Mouse (Mus musculus): ENCODE data around the gene Gabbr1. TPM values are rescaled to one million over a fixed set of nuclear protein-coding genes. Genes with fewer than 3 reads are reported as not detected.

Gene Gabbr1
- 6.1 TPM for polyA plus RNA-seq (2012; fragmentation: generic; extraction: Trizol)
- long read RNA-seq, experiment 1, partial matches to known transcripts = 0 of 2 reads
- long read RNA-seq, experiment 1, other reads (novel, unspliced or antisense) = 2 of 2 reads
- long read RNA-seq, experiment 2, partial matches to known transcripts = 2 of 3 reads
- long read RNA-seq, experiment 2, other reads (novel, unspliced or antisense) = 1 of 3 reads

DNA sequence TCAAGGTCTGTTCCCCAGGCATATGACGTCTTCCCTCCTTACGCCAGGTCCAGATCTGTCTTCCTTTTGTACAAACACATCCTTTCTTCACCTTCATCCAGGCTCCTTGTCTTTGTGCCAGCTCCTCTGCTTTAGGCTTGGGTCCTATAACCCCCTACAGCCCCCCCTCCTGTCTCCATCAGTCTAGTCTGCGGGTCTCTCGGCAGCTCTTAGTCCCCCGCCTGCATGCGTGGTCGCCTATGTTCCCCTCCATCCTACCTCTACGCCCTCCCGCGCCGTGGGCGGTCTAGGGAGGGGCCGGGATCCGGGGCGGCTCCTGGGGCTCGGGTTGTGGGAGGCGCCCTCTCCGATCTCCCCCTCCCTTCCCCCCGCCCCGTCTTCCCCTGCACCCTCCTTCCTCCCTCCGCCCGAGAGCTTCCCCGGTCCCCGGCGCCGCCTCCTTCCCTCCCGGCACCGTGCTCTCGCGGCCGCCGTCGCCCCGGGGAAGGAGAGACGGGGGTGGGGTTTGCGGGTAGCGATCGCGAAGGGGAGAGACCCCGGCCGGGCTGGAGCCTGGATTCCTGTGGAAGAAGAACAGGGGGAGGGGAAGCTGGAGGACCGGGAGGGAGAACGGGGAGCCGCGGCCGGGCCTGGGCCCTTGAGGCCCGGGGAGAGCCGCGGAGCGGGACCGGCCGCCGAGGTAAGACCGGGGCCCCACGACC is at the start of gene Gabbr1:
Gene Gabbr1, plus strand, starts transcription at position 356 of the 701 bp plus-strand sequence.
- H3K4me3 ChIP-seq (ENCODE audit: insufficient read depth, poor library complexity, severe bottlenecking) = peak within 1 kb of the TSS; percentile 53

DNA sequence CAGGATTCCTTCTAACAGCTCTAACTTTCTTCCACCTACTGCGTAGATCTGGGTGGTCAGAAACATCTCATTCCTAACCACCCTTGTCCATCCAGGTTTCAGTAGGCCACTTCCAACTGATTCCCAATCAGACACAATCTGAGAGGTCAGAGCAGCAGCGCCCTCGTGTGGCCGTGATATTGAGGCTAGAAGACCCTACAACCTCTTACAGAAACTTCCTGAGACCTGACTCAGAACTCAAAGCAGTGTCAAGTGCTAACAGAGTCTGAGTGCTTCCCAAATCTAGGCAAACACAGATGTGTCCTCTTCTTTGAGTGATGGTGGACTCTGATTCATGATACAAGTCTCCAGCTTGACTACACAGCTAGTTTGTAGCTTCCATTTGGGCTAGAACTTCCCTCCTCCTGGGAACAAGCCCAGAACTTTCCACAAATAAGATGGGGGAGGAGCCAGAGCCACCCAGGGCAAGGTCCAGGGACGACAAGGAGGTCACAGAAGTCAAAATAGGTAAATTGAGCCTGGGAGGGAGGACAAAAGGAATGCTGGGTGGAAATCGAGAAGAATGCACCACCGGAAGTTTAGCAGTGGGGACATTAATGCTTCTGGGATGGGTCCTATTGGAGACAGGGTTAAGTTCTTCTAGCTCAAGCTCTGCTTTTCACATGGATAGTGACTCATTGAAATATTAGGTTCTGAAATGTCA is 48.6 kb upstream of the Gabbr1 start:
- Histone ChIP-seq H3ac (ENCODE audit: control insufficient read depth, insufficient read length, low read depth) (no peak overlapping the region), H3K79me2 (ENCODE audit: control insufficient read depth, insufficient read depth) (no peaks in the 10 kb centered on the region), H3K79me3 (ENCODE audit: low read depth) (no peaks in the 10 kb centered on the region), H3K36me3 (ENCODE audit: control insufficient read depth, insufficient read depth) (no peaks in the 10 kb centered on the region), H3K4me3 (ENCODE audit: insufficient read depth, poor library complexity, severe bottlenecking) (no peak overlapping the region), H3K27me3 (ENCODE audit: control insufficient read depth, insufficient read depth, insufficient read length) (no peaks in the 10 kb centered on the region)
- TF ChIP-seq CTCF (IDR thresholded peaks at IDR 0.05; ENCODE audit: control insufficient read depth, insufficient read depth, insufficient read length) (peak; percentile 62), USF1 (IDR thresholded peaks at IDR 0.05; ENCODE audit: low read depth) (no peak), MAX (IDR thresholded peaks at IDR 0.05) (no peak), CEBPB (IDR thresholded peaks at IDR 0.05; ENCODE audit: low read depth) (no peak), FOSL1 (IDR thresholded peaks at IDR 0.05; ENCODE audit: insufficient read depth, low read length, poor library complexity, severe bottlenecking) (no peak), MYOD1 (IDR thresholded peaks at IDR 0.05; ENCODE audit: control insufficient read depth, insufficient read length, low read depth) (no peak)

More for the DNA sequence above, at the start of gene Gabbr1:
- Histone ChIP-seq H3K27me3 (ENCODE audit: control insufficient read depth, insufficient read depth, insufficient read length) (no peaks in the 10 kb centered on the region), H3K79me2 (ENCODE audit: control insufficient read depth, insufficient read depth) (no peaks in the 10 kb centered on the region), H3K36me3 (ENCODE audit: control insufficient read depth, insufficient read depth) (peaks cover 4% of the 10 kb centered on the region), H3K79me3 (ENCODE audit: low read depth) (no peaks in the 10 kb centered on the region), H3ac (ENCODE audit: control insufficient read depth, insufficient read length, low read depth) (peak within 1 kb of the TSS; percentile 94)
- TF ChIP-seq USF1 (IDR thresholded peaks at IDR 0.05; ENCODE audit: low read depth) (no peak), MYOG (IDR thresholded peaks at IDR 0.05; ENCODE audit: control insufficient read depth, extremely low read depth, insufficient read length) (no peak), MYOD1 (IDR thresholded peaks at IDR 0.05; ENCODE audit: control insufficient read depth, insufficient read length, low read depth) (no peak), CEBPB (IDR thresholded peaks at IDR 0.05; ENCODE audit: low read depth) (no peak), FOSL1 (IDR thresholded peaks at IDR 0.05; ENCODE audit: insufficient read depth, low read length, poor library complexity, severe bottlenecking) (no peak), MAX (IDR thresholded peaks at IDR 0.05) (no peak), CTCF (IDR thresholded peaks at IDR 0.05; ENCODE audit: control insufficient read depth, insufficient read depth, insufficient read length) (no peak)

DNA sequence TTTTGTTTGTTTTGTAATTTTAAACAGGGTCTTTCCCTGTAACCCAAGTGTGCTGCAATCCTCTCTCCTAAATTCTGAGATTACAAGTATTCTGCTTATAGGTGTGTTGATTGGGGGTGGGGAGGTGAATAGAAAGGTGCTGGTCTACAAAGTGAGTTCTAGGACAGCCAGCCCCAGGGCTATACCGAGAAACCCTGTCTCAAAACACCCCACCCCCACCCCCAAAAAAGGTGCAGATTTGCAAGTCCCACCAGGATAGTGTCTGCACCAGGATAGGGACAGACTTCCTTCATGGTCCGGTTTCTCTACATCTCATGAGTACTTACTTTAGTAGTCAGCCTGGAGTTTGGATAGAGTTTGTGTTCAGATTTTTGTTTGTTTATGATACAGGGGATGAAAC is 47.3 kb upstream of the Gabbr1 start:
- Histone ChIP-seq H3ac (ENCODE audit: control insufficient read depth, insufficient read length, low read depth) (no peak overlapping the region), H3K36me3 (ENCODE audit: control insufficient read depth, insufficient read depth) (no peaks in the 10 kb centered on the region), H3K79me2 (ENCODE audit: control insufficient read depth, insufficient read depth) (peaks cover 7% of the 10 kb centered on the region), H3K27me3 (ENCODE audit: control insufficient read depth, insufficient read depth, insufficient read length) (no peaks in the 10 kb centered on the region), H3K79me3 (ENCODE audit: low read depth) (no peaks in the 10 kb centered on the region), H3K4me3 (ENCODE audit: insufficient read depth, poor library complexity, severe bottlenecking) (no peak overlapping the region)
- TF ChIP-seq CEBPB (IDR thresholded peaks at IDR 0.05; ENCODE audit: low read depth) = no peak
- no peak for TF ChIP-seq MAX (IDR thresholded peaks at IDR 0.05)

DNA sequence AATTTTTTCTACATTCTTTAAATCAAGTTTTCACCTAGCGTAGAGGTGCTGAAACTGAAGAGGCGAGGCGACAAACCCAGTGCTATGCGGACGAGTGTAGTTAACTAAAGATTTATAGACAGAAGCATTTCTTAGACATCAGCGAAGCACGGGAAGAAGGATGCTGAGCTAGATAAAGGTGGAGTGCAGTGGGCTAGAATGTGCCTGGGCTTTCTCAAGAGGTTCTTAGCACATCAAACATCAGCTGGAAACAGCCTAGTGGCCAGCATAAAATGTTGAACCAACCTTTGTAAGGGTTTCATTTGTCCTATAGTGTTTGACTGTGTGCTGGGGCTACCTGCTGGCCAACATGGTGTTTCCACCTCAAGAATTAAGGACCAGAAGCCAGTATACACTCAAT is 44.9 kb upstream of the Gabbr1 start, which contains the start of gene Zfp57:
Gene Zfp57, plus strand, starts transcription at position 301 of the 400 bp plus-strand sequence.
- H3K27me3 ChIP-seq (ENCODE audit: control insufficient read depth, insufficient read depth, insufficient read length) = no peaks in the 10 kb centered on the region
- H3K79me3 ChIP-seq (ENCODE audit: low read depth) = no peaks in the 10 kb centered on the region
- peaks cover 5% of the 10 kb centered on the region for H3K36me3 ChIP-seq (ENCODE audit: control insufficient read depth, insufficient read depth)
- peak within 1 kb of the TSS; percentile 42 for H3K4me3 ChIP-seq (ENCODE audit: insufficient read depth, poor library complexity, severe bottlenecking)
- TF ChIP-seq MYOD1 (IDR thresholded peaks at IDR 0.05; ENCODE audit: control insufficient read depth, insufficient read length, low read depth) (no peak), FOSL1 (IDR thresholded peaks at IDR 0.05; ENCODE audit: insufficient read depth, low read length, poor library complexity, severe bottlenecking) (no peak), MYOG (IDR thresholded peaks at IDR 0.05; ENCODE audit: control insufficient read depth, extremely low read depth, insufficient read length) (no peak), CTCF (IDR thresholded peaks at IDR 0.05; ENCODE audit: control insufficient read depth, insufficient read depth, insufficient read length) (no peak), MAX (IDR thresholded peaks at IDR 0.05) (no peak), CEBPB (IDR thresholded peaks at IDR 0.05; ENCODE audit: low read depth) (no peak), USF1 (IDR thresholded peaks at IDR 0.05; ENCODE audit: low read depth) (no peak)
- H3K79me2 ChIP-seq (ENCODE audit: control insufficient read depth, insufficient read depth) = peaks cover 9% of the 10 kb centered on the region
- H3ac ChIP-seq (ENCODE audit: control insufficient read depth, insufficient read length, low read depth) = no peak within 1 kb of the TSS

DNA sequence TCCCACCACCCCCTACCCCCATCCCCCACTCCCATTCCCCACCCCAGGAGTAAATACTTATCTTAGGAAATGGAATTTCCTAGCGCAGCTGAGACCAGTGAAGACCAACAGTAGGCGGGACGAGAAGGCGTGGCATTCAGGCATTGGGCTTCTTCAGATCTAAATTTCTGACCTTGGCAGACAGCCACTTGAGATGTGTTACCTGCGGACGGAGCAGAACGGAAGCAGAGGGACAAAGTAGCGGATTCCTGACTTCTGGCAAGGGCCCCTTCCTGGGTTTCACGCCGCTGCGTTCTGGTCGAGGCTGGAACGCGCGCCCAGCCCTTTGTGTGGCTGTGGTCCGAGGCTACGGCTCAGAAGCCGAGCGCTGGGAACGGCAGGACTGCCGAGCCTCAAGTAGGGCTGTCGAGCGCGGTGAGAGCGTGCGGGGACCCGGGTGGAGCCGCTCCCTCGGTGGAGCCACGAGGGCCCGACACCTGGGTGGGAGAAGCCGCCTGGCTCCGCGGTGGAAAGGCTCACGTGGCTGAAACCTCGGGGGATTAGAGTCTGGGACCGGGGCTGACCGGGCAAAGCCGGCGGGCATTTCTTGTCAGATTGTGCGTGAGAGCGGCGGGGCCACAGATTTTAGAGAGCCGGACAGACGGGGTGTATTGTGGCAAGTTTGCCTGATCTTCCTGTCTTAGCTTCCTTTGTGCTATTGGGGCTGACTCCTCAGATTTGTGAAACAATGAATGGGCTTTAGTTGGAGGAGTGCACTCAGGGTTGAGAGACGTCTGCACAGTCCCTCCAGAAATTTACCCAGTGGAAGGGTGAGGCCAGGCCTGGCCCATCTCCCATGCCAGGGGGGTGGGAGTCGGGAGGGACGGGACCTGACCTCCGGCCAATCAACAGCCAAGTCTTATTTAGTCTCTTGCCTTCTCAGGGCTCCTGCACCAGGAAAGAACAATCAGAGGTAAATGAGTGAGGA is 43.1 kb upstream of the Gabbr1 start:
- TF ChIP-seq USF1 (IDR thresholded peaks at IDR 0.05; ENCODE audit: low read depth) (no peak), MAX (IDR thresholded peaks at IDR 0.05) (peak; percentile 52)
- H3K27me3 ChIP-seq (ENCODE audit: control insufficient read depth, insufficient read depth, insufficient read length) = no peaks in the 10 kb centered on the region
- H3K79me3 ChIP-seq (ENCODE audit: low read depth) = no peaks in the 10 kb centered on the region
- H3K4me3 ChIP-seq (ENCODE audit: insufficient read depth, poor library complexity, severe bottlenecking) = peak overlapping the region; percentile 42
- H3ac ChIP-seq (ENCODE audit: control insufficient read depth, insufficient read length, low read depth) = peak overlapping the region; percentile 66
- peaks cover 15% of the 10 kb centered on the region for H3K36me3 ChIP-seq (ENCODE audit: control insufficient read depth, insufficient read depth)
- peaks cover 9% of the 10 kb centered on the region for H3K79me2 ChIP-seq (ENCODE audit: control insufficient read depth, insufficient read depth)
